Mouse (Mus musculus) heart, embryonic 16.5 days (tissue): ENCODE data around the gene Med16. TPM values are rescaled to one million over a fixed set of nuclear protein-coding genes. Genes with fewer than 3 reads are reported as not detected.

Experiments
- ATAC-seq: fragments of 200-750 bp; cut with Nextera tagmentation; replicated peaks from 2 replicates; pipeline ENCODE4 v1.8.0; 2017; ENCODE audit warnings: moderate number of reproducible peaks; ENCODE audit not compliant: insufficient read depth, low FRiP score; ENCODE audit errors: extremely low read depth
- H3K27ac ChIP-seq: fragments of 300-500 bp; sonication (generic); 2 replicates; pipeline ENCODE4 v1.5.1; 2014; ENCODE audit warnings: mild to moderate bottlenecking, low read length, control low read depth, moderate library complexity
- H3K27me3 ChIP-seq: fragments of 300-500 bp; sonication (generic); 2 replicates; pipeline ENCODE4 v1.6.1; 2014; ENCODE audit warnings: low read length, mixed read lengths; ENCODE audit not compliant: control insufficient read depth, insufficient read depth
- H3K36me3 ChIP-seq: fragments of 300-500 bp; sonication (generic); 2 replicates; pipeline ENCODE4 v1.6.1; 2014; ENCODE audit not compliant: control insufficient read depth, insufficient read depth
- H3K4me1 ChIP-seq: fragments of 300-500 bp; sonication (generic); 2 replicates; pipeline ENCODE4 v1.6.1; 2014; ENCODE audit warnings: low read length, mixed read lengths; ENCODE audit not compliant: control insufficient read depth, insufficient read depth
- H3K4me2 ChIP-seq: fragments of 300-500 bp; sonication (generic); 2 replicates; pipeline ENCODE4 v1.6.1; 2014; ENCODE audit warnings: low read depth, mild to moderate bottlenecking, control low read depth, low read length
- H3K4me3 ChIP-seq: fragments of 300-500 bp; sonication (generic); 2 replicates; pipeline ENCODE4 v1.5.1; 2014; ENCODE audit warnings: mild to moderate bottlenecking, control low read depth, low read length
- H3K9ac ChIP-seq: fragments of 300-500 bp; sonication (generic); 2 replicates; pipeline ENCODE4 v1.6.1; 2014; ENCODE audit warnings: low read length, control low read depth
- H3K9me3 ChIP-seq: fragments of 300-500 bp; sonication (generic); replicated peaks from 2 replicates; pipeline ENCODE4 v1.6.1; 2016; ENCODE audit warnings: low read length; ENCODE audit not compliant: control insufficient read depth
- WGBS: fragments of 180-500 bp; shearing (Covaris S2); extraction: QIAGEN DNeasy Blood & Tissue Kit; methylation state at CpG from one replicate; pipeline ENCODE4 v1.1.7; 2014; 5-methylcytosine and 5-hydroxymethylcytosine counted together
- polyA plus RNA-seq: library from polyadenylated mRNA; unstranded; fragments of >200 nt; fragmentation: Nextera tagmentation; extraction: Ambion mirVana; gene quantifications from 2 replicates; pipeline ENCODE4 v1.2.1, GENCODE M21; 2015

Med16 gene
- polyA plus RNA-seq, 1 experiment from 2014 or later: 45.2 TPM

DNA sequence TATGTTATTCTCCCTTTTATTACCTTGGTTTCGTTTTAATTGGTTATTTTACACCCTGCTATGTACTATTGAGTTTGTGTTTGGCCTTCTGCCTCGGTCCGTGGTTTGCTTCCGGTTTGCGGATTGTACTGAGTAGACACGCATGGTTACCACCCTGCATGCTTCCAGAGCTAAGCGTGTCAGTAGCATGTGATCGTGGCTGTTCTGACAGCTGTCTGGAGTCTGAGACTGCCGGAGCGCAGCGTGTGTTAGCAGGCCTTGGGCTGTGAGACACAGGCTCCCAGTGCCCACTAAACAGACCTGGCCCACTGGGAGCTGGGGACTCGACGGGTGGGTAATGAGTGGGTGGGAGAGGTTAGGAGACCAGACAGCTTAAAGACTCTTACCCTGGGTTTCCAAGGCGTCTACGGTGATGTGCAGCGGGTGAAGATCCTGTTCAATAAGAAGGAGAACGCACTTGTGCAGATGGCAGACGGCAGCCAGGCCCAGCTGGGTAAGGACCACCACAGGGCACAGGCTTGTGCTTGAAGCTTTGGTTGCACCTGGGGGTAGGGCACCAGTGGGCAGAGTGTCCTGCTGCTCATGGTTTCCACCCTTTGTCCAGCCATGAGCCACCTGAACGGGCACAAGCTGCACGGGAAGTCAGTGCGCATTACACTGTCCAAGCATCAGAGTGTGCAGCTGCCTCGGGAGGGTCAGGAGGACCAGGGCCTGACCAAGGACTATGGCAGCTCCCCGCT is 46.5 kb downstream of the Med16 start:
- Histone ChIP-seq H3K36me3 (peaks cover 45% of the 10 kb centered on the region), H3K4me2 (no peak overlapping the region), H3K4me3 (no peak overlapping the region), H3K27ac (no peak overlapping the region), H3K9me3 (no peaks in the 10 kb centered on the region), H3K27me3 (no peaks in the 10 kb centered on the region), H3K4me1 (peaks cover 30% of the 10 kb centered on the region), H3K9ac (no peak overlapping the region)
- no peak for ATAC-seq
- 89% methylated on average over 23 of the region's 23 CpGs for WGBS

DNA sequence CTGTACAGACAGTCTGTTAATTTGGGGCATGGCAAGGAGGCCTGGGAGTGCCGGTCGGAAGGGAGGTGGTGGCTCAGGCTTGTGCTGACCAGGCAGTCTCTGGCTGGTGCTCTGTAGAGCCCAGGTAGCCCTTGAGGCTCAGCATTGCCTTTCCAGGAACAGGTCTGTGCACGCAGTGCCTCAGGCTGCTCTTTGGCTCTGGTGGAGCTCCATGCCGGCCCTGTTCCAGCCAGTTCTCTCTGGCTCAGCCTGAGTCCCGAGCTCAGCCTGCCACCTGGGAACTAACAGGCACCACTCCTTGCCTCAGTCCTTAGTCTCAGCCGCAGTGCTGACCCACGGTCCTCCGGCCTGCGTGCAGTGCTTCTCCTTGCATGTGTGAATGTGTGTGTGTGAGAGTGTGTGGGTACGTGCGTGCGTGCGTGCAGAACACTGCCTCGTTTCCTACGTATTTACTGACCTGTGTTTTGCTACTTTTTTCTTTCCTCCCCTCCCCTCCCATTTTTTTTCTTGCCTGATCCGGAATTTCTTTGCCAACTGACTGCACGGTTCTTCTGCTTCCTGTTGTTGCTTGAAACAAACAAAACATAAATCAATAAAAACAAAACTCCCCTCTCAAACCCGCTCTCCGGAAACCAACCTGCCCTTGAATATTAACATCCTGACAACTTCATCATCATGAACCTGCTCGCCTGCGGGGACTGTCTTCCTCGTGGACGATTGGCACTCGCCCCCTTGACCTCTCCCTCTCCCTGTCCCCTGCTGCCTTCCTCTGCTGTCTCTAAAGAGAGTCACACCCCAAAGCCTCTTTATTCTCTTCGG is 47.3 kb downstream of the Med16 start:
- no peak overlapping the region for H3K4me3 ChIP-seq
- 81% methylated on average over 25 of the region's 25 CpGs for WGBS
- H3K9me3 ChIP-seq: no peaks in the 10 kb centered on the region
- no peak overlapping the region for H3K9ac ChIP-seq
- ATAC-seq: no peak
- H3K27me3 ChIP-seq: no peaks in the 10 kb centered on the region
- H3K36me3 ChIP-seq: peaks cover 46% of the 10 kb centered on the region
- no peak overlapping the region for H3K4me2 ChIP-seq
- peaks cover 38% of the 10 kb centered on the region for H3K4me1 ChIP-seq
- H3K27ac ChIP-seq: no peak overlapping the region

DNA sequence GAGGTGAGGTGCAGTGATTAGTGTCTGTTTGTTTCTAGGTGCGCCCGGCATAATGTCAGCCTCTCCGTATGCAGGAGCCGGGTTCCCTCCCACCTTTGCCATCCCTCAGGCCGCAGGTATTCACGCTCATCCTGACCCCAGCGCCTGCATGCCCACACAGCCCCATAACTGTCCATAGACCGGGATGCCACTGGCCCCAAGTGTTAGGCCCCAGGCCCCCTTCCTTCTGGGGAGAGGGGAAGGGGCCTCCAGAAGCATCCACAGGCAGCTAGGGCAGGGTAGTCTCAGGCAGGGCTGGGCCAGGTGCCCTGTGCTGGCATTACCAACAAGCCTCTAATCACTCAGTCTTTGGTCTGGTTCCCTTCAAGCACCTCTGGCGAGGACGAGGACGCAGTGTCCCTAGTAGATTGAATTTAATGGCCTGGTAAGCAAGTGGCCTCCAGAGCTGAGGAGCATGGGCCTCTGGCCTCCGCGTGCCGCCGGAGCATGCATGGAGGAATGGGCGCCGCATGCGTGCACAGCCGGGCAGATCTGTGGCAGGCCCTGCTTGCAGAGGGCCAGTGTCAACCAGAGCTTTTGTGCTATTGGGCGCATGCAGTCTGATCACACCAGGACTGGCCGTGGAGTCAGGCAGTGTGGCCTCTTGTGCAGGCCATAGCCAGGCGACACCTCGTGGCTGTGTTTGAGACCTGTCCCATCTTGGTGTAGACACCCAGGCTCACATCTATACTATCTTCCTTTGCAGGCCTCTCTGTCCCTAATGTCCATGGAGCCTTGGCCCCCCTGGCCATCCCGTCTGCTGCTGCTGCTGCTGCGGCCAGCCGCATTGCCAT is 48.4 kb downstream of the Med16 start:
- Histone ChIP-seq H3K9me3 (no peaks in the 10 kb centered on the region), H3K4me1 (peaks cover 41% of the 10 kb centered on the region), H3K27me3 (no peaks in the 10 kb centered on the region), H3K9ac (no peak overlapping the region), H3K4me2 (no peak overlapping the region), H3K27ac (no peak overlapping the region), H3K36me3 (peaks cover 49% of the 10 kb centered on the region), H3K4me3 (no peak overlapping the region)
- WGBS: 88% methylated on average over 26 of the region's 26 CpGs
- ATAC-seq: no peak

DNA sequence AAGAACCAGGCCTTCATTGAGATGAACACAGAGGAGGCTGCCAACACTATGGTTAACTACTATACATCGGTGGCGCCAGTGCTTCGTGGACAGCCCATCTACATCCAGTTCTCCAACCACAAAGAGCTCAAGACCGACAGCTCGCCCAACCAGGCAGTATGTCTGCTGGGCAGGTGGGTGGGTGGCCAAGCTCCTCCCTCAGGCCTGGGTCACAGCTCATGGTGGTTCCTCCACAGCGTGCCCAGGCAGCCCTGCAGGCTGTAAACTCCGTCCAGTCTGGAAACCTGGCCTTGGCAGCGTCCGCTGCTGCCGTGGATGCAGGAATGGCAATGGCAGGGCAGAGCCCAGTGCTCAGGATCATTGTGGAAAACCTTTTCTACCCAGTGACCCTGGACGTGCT is 49.6 kb downstream of the Med16 start:
- peaks cover 46% of the 10 kb centered on the region for H3K36me3 ChIP-seq
- H3K9me3 ChIP-seq: no peaks in the 10 kb centered on the region
- peaks cover 41% of the 10 kb centered on the region for H3K4me1 ChIP-seq
- H3K27ac ChIP-seq: peak overlapping the region; percentile 100
- H3K4me3 ChIP-seq: no peak overlapping the region
- no peak overlapping the region for H3K9ac ChIP-seq
- H3K27me3 ChIP-seq: no peaks in the 10 kb centered on the region
- no peak for ATAC-seq
- WGBS: 75% methylated on average over 11 of the region's 11 CpGs
- no peak overlapping the region for H3K4me2 ChIP-seq

DNA sequence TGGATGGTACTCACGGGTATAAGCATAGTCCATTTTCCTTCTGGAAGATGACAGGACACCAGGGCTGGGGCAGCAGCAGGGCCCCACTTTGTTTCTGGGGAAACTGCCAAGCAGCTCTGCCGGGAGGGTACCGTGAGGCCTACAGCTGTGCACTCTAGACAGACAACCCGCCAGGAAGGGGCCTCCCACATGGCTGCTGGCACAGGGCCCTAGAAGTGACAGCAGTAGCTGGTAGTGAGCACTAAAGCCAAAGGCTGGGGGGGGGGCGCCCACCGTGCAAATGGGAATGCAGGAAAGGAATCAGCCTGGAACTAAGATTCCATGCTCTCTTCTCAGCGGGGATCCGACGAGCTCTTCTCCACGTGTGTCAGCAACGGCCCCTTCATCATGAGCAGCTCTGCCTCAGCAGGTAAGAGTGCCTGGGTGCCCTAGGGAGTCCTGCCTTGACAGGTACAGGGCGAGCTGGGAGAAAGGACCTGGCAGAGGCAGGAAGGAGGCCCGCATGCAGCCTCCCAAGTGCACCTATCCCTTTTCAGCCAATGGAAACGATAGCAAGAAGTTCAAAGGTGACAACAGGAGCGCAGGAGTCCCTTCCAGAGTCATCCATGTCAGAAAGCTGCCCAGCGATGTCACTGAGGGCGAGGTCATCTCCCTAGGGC is 50.2 kb downstream of the Med16 start:
- Histone ChIP-seq H3K4me3 (peak overlapping the region; percentile 98), H3K9ac (peak overlapping the region; percentile 100), H3K9me3 (no peaks in the 10 kb centered on the region), H3K4me1 (peaks cover 41% of the 10 kb centered on the region), H3K36me3 (peaks cover 46% of the 10 kb centered on the region), H3K27me3 (no peaks in the 10 kb centered on the region), H3K4me2 (peak overlapping the region; percentile 95), H3K27ac (peak overlapping the region; percentile 100)
- WGBS: 36% methylated on average over 17 of the region's 17 CpGs
- ATAC-seq: peak; percentile 19

DNA sequence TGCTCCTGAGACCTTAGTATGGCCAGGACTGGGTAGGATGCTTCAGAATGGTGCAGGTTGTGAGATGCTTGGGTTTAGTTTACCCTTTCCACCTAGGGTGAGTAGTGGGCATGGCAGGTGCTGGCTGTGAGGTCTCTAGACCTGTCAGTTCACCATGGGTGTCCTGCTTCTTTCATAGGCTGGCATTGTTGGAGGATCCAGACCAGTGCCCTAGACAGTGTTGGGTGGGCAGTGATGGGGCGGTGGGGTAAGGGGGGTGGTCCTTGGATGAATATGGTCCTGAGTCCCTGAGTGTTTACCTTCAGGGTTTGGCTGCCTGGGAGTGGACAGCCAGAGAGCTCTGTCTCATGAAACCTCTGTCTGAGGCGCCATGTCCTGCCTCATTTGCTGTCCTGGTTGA is 50.8 kb downstream of the Med16 start:
- Histone ChIP-seq H3K4me1 (peaks cover 44% of the 10 kb centered on the region), H3K9me3 (no peaks in the 10 kb centered on the region), H3K4me2 (peak overlapping the region; percentile 95), H3K36me3 (peaks cover 44% of the 10 kb centered on the region), H3K27me3 (no peaks in the 10 kb centered on the region), H3K4me3 (peak overlapping the region; percentile 98), H3K9ac (peak overlapping the region; percentile 100), H3K27ac (peak overlapping the region; percentile 100)
- WGBS: 67% methylated on average over 2 of the region's 2 CpGs
- ATAC-seq: no peak

DNA sequence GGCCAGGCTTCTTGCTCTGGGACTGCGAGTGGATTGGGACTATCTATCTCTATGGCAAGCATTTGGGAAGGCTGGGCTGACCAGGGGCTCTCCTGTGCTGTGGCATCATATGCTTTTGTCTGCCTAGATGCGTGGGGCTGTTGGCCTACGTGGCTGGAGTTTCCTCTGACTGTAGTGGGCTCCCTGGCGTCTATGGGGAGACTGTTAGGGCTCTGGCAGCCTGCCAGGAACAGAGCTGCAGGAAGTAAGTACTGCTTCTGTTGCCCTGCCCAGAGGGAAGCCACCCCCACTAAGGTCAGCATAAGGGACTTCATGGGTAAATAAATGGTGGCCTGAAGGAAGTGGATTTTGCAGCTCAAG is 51.3 kb downstream of the Med16 start:
- peaks cover 49% of the 10 kb centered on the region for H3K4me1 ChIP-seq
- WGBS: 9% methylated on average over 4 of the region's 4 CpGs
- peak overlapping the region; percentile 100 for H3K9ac ChIP-seq
- no peaks in the 10 kb centered on the region for H3K27me3 ChIP-seq
- H3K36me3 ChIP-seq: peaks cover 39% of the 10 kb centered on the region
- H3K27ac ChIP-seq: peak overlapping the region; percentile 100
- peak overlapping the region; percentile 95 for H3K4me2 ChIP-seq
- no peaks in the 10 kb centered on the region for H3K9me3 ChIP-seq
- H3K4me3 ChIP-seq: peak overlapping the region; percentile 98
- no peak for ATAC-seq

DNA sequence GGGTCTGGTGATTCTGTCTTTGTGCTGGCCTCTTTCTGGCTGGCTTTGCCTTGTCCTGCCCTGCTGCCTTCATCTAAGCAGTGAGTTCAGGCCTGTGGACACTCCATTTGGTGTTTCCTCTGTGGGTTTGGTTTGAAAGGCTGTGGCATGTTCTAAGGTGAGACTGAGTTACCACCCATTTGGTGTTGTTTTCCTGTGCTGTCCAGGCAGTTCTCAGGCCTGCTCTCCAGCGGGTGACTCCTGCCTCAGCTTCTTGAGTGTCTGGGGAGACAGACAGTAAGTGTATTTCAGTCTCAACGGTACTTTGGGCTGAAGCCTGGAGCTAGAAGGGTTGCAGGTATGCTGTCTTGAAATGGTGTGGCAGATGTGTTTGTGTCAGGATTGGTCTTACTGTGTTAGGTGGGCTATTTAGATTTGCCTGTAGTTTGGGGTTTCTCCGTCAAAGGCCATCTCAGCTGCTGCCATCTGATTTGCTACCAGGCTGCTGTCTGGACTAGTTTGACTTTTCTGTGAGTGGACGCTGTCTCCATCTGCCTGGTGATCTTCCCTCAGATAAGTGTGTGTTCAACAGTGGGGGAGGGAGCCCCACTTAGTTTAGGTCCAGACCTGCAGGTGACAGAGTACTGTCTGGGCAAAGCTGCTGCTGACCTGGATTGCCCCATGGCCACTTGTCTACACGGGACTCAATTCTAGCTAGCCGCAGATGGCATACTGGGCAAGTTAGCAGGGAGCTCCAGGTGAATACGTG is 51.8 kb downstream of the Med16 start:
- Histone ChIP-seq H3K27me3 (no peaks in the 10 kb centered on the region), H3K36me3 (peaks cover 33% of the 10 kb centered on the region), H3K27ac (peak overlapping the region; percentile 100), H3K9me3 (no peaks in the 10 kb centered on the region), H3K9ac (peak overlapping the region; percentile 100), H3K4me3 (peak overlapping the region; percentile 98), H3K4me1 (peaks cover 54% of the 10 kb centered on the region), H3K4me2 (peak overlapping the region; percentile 95)
- 14% methylated on average over 7 of the region's 7 CpGs for WGBS
- no peak for ATAC-seq
